Mouse (Mus musculus) megakaryocyte progenitor cell, adult 5-6 weeks (primary cell): ENCODE measurements around the gene Poc1a. TPM values are rescaled to one million over a fixed set of nuclear protein-coding genes. Genes with fewer than 3 reads are reported as not detected.

Experiments
- ATAC-seq: replicated peaks from 2 replicates; pipeline ENCODE4 v1.8.0; 2016; ENCODE audit warnings: mild to moderate bottlenecking, moderate TSS enrichment, inconsistent platforms; ENCODE audit not compliant: poor library complexity
- total RNA-seq, 2 experiments: library from RNA; stranded (forward) in 1 of 2; stranded (reverse) in 1 of 2; fragments of 157-497, 149-512 nt in 1 of 2; fragments of 200-1000 nt in 1 of 2; gene quantifications; 2 replicates each; pipeline versions ENCODE4 v1.2.3 to v1.2.4; 2015 to 2017

Poc1a gene
- total RNA-seq, 2 experiments from 2014 or later = 38.9 to 43.8 TPM

DNA sequence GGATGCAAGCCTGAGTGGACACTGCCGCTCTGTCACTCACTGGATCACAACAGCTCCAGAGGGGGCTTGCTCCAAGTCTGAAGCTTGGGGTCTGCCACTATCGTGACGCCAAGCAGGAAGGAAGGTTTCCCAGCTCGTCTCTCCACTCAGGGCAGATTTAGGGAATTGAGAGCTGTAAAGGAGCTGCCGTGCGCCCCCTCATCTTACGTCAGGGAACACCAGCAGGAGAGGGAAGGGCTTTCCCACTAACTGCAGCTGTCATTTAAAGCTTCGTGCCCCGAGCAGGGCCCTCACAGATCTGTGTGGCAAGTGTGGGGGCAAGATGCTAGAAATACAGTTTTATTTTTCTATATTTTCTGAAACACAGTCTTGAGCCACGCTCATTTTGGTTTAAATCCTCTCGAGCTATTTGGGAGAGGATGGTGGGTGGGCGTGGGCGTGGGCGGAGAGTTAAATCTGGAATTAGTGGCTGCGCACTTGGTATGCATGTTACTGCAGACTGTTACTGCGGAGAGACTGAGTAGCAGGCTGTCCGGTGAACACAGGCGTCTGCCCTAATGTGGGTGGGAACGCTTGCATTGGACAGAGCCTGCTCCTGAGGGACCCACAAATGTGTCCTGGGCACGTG lies 19.4 kb downstream of the Poc1a start:
- no peak for ATAC-seq

DNA sequence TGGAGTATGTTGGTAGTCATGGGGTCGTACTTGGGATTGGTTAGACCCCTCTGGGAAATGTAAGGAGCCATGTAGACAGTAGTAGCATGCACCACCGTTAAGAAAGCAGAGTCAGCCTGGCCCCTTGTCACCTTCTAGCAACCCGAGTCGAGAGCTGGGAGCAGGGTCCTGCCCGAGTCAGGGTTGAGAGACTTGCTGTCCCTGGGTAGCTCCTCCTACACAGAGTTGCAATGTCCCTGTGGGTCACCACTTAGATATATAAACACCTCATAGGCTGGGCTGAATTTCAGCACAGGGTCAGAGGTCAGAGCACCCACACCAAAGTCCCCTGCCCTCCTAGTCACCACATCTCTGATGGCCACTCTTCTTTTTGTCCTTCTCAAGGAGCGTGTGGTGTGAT lies 20.1 kb downstream of the Poc1a start:
- ATAC-seq = no peak

DNA sequence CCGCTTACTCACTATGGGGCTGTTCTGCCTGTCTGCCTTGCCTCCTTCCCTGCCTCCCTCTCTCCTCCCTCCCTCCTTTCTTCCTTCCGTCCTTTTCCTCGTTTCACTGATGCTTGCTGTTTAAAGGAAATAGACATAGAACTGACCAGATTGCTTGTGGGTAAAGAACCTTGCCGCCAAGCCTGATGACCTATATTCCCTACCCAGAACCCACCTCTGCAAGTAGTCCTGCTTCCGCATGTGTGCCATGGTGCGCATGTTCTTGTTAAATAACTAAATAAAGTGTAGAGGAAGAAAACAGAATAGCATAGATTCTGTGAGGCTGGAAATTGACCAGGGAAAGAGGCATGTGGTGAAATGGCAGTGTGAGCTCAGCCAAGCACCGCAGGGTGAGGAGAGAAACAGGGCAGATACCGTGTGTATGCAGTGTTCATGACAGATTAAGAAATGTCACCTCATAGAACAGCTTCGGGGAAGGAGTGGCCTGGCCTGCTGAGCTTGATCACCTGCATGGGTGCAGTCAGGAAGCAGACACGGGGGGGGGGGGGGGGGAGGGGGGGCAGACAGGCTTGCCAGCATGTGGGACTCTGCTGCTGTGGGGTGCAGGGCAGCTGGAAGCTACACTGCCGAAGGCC lies 20.7 kb downstream of the Poc1a start:
- ATAC-seq = no peak

DNA sequence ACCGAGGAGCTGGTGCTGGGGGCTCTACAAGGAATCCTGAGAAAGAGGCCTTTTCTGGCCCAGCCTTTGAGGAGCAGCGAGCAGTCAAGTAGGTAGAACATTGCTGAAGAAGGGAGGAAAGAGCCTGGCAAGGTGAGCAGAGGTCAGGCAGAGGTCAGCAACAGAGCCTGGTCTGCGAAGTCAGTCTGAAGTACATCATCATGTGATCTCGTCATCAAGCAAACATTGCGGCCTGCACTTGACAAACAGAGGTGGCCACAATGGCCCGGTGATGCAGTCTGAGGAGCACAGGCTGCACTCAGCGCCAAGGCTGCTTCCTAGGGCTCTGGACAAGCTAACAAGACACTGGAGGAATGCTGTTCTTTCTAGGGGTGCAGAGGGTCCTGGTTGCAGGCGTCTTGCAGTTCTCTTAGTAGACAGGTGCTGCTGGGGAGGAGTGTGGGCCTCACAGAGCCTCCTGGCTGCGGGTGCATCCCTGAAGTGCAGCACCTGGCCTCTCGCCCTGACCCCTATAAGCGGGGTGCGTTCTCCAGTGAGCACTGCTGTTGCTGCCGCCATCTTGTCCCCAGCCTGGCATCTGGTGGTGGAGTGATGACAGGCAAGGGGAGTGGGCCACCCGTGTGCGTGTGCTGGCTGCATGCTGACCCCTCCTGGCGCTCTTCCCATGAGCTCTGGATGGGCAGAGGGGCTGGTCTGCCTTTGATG lies 21.7 kb downstream of the Poc1a start:
- ATAC-seq = no peak

DNA sequence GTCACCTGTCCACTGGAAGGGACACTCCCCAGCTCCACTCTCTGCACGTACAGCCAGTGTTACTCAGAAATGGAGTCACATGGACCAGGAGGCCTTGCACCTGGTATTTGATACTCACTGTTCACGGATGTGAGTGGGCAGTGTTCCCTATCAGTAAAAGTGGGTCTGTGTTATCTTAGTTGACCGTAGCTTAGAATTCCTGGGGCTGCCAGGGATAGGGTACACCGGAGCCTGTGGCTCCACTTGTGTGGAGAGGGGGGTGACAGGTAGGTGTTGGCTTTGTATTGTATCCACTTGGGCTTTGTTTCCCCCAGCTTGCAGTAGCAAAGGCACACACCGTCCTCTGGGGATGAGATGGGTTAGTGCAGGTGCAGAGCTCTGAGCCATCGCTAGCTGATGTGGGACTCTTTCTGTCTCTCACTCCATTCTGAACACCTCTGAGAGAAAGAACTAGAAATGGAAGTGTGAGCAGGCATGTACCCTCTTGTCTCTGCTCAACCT lies 22.6 kb downstream of the Poc1a start:
- ATAC-seq = no peak

DNA sequence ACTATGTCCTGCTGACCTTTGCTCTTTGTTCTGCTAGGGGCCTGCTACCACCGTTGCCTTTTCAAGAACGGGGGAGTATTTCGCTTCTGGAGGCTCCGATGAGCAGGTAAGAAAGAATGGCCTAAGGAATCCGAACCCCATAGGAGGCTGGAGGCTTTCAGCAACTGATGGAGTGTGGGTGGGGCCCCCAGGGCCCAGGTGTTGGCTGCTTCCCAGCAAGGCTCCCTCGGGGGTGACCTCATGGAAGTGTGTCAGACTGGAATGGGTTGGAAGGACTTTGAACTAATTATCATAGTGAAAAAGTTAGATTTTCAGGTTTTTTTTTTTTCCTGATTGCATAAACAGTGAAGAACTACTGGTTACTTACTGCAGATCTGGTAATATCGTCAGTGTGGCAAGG lies 24.4 kb downstream of the Poc1a start:
- ATAC-seq = no peak

DNA sequence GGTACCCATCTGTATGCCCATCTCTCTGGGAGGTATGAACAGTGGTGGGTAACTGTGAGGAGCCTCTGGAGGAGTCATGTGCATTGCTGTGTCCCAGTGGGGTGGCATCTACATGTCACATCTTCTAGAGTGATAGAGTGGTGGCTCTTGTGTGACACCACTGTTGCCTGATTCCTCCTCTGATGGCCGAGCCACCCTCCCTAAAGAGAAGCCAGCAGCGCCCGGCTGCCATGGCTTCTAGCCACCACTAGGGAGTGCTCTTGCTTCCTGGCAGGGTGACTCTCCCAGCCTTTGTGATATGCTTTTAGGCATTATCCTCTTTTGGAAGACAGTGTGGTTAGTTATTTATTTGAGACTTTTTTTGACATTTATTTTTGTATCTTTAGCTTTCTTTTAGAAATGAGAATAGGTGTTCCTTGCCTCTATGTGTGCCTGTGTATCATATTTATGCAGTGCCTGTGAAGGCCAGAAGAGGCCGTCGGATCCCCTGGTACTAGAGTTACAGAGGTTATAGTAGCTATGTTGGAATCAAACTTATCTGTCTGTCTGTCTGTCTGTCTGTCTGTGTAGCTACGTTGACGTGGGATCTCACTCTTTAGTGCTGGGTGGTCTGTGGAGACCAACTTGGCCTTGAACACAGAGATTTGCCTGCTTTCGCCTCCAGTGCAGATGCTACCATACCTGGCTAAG lies 25.9 kb downstream of the Poc1a start:
- peak; percentile 76 for ATAC-seq

DNA sequence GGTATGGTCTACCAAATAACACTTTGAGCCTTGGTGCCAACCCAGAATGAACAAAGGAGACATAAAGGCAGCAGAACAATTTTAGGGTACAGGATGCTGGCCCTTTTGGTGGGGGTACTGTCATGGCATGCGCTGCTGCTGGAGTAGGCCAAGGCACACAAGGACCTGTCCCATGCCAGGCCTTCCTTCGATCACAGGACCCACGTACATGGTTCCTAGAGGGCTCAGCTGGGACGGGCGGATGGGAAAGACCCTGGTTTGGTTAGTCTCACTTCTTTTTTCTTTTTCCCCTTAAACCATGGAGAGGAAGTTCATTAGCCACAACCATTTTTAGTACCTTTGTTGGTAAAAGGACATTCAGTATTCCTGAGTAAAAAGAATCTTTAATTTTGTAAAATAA lies 27.3 kb downstream of the Poc1a start:
- ATAC-seq = 0 out of 2 replicates have a peak, but pooled peaks have one; percentile 10

DNA sequence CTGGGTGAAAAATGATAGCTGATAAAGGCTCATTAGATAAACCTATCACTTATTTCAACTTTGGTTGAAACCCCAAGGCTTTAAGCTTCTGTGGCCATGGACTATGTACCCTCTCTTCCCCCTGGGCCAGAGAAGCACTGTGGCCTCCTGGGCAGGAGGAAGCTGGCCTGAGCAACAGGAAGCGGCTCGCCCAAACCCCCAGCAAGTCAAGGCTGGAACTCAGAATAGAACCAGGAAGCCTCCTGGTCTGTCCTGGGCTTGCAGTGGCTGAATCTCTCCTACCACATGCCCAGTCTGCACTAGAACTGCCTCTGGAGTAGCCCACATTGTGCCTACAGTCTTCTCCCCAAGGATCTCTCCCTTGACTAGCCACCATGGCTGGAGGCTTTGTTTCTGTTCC lies 27.7 kb downstream of the Poc1a start:
- ATAC-seq = peak; percentile 65

DNA sequence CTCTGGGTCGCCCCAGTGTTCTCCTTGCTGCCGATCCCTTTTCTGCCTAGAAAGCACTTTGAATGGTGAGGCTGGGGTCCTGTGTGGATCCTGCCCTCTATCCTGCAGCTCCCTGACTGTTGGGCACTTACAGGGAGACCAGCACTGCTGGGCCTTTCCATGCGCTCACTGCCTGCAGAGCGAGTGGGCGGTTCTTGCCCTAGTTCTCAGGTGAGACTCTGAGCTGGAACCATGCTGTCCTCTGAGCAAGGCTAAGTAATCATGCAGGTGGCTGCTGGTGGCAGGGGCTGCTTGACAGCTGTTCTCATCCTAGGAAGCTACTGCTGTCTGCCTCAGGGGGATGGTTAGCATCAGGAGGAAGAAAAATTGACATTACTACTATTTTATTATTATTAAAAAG lies 28.1 kb downstream of the Poc1a start:
- no peak for ATAC-seq

DNA sequence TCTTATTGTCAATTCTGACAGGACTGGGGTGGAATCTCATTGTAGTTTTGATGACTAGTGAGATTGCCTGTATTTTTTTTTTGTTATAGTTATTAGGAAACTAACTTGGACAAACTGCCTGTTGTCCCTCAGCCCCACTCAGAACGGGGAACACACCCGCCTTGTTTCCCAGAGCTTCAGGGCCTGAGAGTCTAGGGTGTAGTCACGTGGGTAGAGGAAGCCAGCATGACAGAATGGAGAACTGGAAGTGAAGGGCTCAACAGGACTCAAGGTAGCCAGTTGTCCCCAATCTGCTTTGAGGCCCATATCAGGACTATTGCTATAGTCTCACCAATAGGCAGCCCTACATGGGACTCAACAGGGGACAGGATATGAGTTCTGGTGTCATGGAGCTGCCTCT lies 29.0 kb downstream of the Poc1a start:
- ATAC-seq = peak; percentile 38; the same call in 1 of the 2 replicates

DNA sequence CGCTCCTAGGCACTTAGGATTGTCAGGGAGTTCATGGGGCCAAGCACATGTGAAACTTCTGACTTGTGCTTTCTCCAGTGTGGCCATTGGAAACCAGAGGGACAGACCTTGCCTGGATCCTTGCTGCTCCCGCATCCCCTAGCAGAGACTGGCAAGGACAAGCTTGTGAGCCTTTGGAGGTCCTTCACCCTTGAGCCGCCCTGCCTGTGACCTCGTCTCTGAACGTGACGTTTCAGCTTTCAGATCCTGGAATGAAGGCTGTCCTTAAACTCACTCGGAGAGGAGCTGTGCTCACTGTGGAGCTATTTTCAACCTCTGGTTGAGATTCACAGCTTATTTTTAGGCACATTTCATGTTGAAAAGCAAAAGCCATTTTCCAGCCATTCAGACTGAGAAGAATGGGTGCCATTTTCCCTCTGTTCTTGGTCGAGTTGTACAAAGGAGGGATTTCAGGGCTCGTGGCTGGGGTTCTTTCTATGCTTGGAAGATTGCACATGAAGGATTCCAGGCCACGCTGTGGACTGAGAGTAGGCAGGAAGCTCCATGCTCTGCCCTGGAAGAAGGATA lies 30.8 kb downstream of the Poc1a start:
- no peak for ATAC-seq

DNA sequence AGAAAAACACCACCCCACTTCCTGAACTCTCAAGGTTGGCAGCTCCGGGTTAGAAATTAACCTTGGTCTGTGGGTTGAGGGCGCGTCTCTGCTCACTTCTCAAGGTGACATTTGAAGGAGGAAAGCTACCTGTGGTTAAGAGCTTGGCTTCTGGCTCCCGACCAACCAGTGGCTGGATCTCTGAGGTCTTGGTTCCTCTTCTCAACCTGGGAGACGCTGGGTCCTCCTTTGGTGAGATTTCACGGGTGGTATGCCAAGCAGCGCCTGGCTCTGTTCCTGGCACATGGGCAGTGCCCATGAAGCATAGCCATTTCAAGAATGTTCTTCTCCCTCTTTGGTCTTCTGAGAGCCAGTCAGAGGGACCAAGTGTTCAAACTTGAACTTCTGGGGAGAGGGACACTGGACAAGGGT lies 32.1 kb downstream of the Poc1a start:
- no peak for ATAC-seq

DNA sequence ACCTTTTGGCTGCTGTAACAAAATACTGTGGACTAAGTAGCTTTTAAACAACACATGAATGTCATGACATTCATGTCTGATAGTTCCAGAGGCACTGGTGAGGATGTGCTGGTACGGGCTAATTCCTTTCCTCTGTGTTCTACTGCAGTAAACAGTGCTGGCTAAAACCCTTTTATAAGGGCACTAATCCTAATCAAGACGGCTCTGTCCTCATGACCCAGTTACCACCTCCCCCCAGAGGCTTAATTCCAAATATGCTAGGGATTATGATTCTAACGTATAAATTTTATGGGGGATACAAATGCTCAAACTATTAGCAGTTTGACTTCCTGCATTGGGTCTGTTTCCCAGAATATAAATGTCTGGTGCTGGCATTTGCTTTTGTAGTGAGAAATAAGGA lies 33.3 kb downstream of the Poc1a start:
- ATAC-seq = no peak

DNA sequence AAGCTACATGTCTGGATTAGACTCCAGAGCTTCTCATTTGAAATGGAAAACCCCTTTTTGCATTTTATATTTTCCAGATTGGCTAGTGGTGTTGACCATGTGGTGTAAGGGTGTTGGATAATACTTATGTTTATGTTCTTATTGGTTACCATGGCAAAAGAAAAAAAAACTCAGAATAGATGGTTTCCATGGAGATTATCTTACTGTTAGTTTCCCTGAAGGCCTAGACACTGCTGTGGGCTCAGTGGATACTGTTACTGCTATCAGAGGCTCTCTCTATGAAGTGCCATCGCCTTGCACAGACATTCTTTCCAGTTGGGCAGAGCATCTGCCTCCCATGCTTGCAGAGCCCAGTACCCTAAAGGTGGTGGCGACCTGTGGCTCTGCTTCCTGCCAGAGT lies 37.2 kb downstream of the Poc1a start:
- ATAC-seq = peak; percentile 71

DNA sequence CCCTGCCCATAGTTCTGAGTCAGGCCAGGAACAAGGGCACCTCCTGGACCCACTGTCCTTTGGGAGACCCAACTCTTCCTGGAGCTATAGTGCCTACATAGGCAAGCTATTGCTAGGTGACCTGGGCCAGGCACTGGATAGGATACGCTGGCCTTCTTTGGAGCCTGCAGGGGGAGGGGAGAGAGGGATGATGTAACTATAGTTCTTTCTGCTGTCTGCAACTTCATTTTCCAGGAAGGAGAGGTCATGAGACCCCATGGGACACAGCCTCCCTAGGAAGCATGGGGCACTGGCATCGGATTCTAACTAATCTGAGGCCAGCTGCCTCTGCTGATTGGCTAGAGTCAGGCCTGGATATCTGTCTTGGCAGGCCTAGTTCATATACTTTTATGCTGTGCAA lies 38.2 kb downstream of the Poc1a start:
- ATAC-seq = no peak

DNA sequence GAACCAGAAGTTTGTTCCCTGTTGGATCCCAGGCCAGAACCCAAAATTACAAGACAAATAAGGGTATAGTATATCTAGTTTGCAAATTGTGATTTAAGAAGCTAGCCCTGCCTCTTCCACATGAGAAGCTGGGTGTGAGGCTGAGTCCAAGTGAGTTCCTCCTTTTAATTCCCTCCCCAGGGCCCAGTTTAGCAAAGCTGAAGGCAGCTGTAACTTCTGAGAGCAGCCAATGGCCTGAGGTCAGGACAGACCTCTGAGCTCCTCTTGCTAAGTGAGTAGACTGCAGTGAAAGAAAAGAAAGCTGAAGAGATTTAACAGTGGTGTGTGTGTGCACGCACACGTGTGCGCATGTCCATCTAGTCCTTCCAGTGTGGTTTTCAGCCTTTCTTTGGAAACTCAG lies 41.6 kb downstream of the Poc1a start:
- ATAC-seq = no peak

DNA sequence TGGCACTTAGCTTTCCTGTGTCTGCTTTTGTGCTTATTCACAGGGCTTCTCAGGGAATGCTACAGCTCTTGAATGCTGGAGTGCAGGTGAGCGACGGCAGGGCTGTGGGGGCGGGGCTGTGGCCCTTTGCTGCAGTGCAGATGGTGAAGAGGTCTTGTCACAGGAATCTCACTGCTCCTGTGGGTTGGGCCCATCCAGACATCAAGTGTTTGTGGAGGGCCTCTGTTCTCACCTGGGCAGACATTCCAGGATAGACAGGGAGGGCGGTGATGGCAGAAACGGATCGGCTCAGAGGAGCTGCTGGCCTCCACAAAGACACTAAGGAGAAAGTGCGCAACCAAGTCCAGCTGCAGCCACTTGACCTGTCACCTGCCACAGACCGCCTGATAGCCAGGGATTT lies 45.4 kb downstream of the Poc1a start:
- no peak for ATAC-seq

DNA sequence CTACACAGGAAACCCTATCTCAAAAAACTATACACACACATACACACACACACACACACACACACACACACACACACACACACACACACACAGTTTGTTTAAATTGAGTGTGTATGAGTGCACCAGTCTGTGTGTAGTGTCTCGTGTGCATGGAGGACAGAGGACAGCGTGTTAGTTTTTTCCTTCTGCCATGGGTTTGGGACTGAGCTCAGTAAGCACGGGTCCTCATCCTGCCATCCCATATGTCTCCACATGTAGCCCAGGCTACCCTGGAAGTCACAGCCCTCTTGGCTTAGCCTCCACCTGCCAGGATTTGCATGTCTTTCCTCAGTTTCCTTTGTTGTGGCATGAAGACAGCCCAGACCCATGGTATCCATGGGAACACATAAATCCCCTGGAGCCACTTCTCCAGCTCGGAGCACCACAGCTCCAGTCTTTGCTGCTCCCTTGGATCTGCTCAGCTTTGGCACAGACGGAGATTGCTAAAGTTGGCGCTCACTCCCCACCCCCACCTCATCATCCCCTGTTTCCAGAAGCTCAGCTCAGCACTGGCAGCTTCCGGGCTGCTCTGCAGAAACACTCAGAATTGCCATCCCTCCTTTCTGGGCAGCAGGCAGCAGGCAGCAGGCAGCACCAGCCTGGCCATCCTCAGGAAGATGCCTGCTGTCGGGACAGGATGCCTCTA lies 46.4 kb downstream of the Poc1a start:
- no peak for ATAC-seq

DNA sequence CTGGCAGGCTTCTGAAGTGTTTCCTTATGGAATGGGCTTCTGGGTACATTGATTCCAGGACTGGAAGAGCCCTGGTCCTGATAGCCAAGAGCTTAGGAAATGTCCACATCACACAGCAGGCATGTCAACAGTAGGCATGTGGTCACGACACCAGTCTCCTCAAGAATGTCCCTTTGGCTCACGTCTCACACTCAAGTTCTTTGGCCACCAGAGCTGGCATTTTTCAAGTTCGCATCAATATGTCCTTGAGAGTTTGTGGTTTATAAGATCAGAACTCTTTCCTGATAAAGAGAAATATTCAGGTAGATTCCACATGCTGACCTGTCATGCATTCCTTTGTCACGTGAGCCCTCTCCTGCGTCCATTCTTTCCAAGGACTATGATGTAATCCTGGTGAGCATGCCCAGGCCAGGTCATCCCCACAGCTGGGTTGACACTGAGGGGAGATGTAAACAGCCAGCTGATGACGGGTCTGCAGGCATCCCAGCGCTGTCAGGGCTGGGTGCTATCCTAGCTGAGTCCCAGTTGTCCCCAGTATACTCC lies 47.3 kb downstream of the Poc1a start:
- ATAC-seq = no peak
